Mouse (Mus musculus): ENCODE data around the gene Selenop. TPM values are rescaled to one million over a fixed set of nuclear protein-coding genes. Genes with fewer than 3 reads are reported as not detected.

Gene Selenop
- polyA plus RNA-seq, 1 experiment = 313 TPM

DNA sequence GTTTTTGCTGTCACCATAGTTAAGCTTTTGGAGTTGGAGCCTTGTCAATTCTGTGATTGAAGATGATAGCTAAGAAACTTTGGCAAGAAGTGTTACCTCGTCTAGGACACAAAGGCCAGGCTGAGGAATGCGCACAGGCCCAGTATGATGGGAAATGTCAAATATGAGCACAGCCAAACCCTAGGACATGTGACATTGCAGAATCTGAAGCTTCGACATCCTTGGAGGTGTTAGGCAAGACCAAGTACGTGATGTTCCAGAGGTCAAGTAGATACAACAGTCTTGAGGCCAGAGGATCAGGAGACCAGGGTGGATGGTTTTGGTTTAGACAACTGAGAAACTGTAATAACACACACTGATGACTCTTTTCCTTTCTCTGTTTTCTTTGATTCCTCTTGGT is 8.0 kb upstream of the Selenop start:
- H3K4me1 ChIP-seq (ENCODE audit: control insufficient read depth, insufficient read depth, low read length) = no peaks in the 10 kb centered on the region
- no peak overlapping the region for H3K4me3 ChIP-seq (replicated peaks; ENCODE audit: insufficient read depth, low read depth, low read length)
- TF ChIP-seq CTCF (IDR thresholded peaks at IDR 0.05; ENCODE audit: borderline replicate concordance, insufficient read depth, low read depth, low read length) = no peak
- TF ChIP-seq POLR2A (IDR thresholded peaks at IDR 0.05; ENCODE audit: borderline replicate concordance, insufficient read depth, low read length) = no peak
- H3K27me3 ChIP-seq (ENCODE audit: control insufficient read depth, insufficient read depth, low read length) = no peaks in the 10 kb centered on the region
- H3K27ac ChIP-seq (ENCODE audit: insufficient read depth, low read length) = no peak overlapping the region
- DNase-seq = no peak
- WGBS = 81% methylated on average over 4 of the region's 4 CpGs

DNA sequence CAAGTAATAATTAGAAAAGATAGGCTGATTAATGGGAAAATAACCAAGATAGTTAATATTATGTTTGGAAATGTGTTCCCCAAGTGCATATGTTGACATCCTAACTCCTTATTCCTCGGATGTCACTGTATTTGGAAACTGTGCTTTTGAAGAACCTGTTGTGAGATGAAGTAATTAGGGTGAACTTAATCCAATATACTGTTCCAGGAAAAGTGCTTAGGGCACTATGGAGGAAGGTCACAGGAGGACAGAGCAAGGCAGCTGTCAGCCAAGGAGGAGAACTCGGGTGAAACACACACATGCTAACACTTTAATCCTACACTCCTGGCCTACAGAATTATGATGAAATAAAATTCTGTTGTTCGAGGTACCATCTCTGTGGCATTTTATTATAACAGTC is 5.5 kb upstream of the Selenop start:
- H3K4me3 ChIP-seq (replicated peaks; ENCODE audit: insufficient read depth, low read depth, low read length) = no peak overlapping the region
- TF ChIP-seq CTCF (IDR thresholded peaks at IDR 0.05; ENCODE audit: borderline replicate concordance, insufficient read depth, low read depth, low read length) (no peak), POLR2A (IDR thresholded peaks at IDR 0.05; ENCODE audit: borderline replicate concordance, insufficient read depth, low read length) (no peak)
- 57% methylated on average over 3 of the region's 3 CpGs for WGBS
- no peaks in the 10 kb centered on the region for H3K27me3 ChIP-seq (ENCODE audit: control insufficient read depth, insufficient read depth, low read length)
- no peak for DNase-seq
- H3K27ac ChIP-seq (ENCODE audit: insufficient read depth, low read length) = no peak overlapping the region
- no peaks in the 10 kb centered on the region for H3K4me1 ChIP-seq (ENCODE audit: control insufficient read depth, insufficient read depth, low read length)

DNA sequence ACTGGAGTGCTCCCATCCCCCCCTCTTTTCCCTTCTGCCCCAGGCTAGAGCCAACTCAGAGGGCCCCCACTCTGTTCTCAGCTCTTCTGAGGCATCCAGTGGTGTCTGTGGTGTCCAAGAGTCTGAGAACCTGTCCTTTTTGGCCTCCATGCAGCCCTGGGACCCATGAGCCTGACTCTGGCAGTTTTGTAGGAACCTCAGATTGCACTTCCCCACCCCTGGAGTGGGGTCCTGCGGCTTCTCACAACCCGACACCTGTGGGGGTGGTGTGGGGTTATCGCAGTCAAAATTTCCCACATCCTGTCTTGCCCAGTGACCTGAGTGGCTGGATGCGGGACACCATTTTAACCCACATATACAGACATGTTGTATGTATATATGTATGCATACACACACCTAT is 4.1 kb upstream of the Selenop start:
- no peaks in the 10 kb centered on the region for H3K27me3 ChIP-seq (ENCODE audit: control insufficient read depth, insufficient read depth, low read length)
- 97% methylated on average over 4 of the region's 4 CpGs for WGBS
- H3K4me1 ChIP-seq (ENCODE audit: control insufficient read depth, insufficient read depth, low read length) = no peaks in the 10 kb centered on the region
- no peak overlapping the region for H3K27ac ChIP-seq (ENCODE audit: insufficient read depth, low read length)
- DNase-seq = no peak
- TF ChIP-seq POLR2A (IDR thresholded peaks at IDR 0.05; ENCODE audit: borderline replicate concordance, insufficient read depth, low read length) (no peak), CTCF (IDR thresholded peaks at IDR 0.05; ENCODE audit: borderline replicate concordance, insufficient read depth, low read depth, low read length) (no peak)
- no peak overlapping the region for H3K4me3 ChIP-seq (replicated peaks; ENCODE audit: insufficient read depth, low read depth, low read length)

- Histone ChIP-seq H3K27ac (ENCODE audit: insufficient read depth, low read length) (no peak overlapping the region), H3K27me3 (ENCODE audit: control insufficient read depth, insufficient read depth, low read length) (no peaks in the 10 kb centered on the region), H3K4me1 (ENCODE audit: control insufficient read depth, insufficient read depth, low read length) (no peaks in the 10 kb centered on the region), H3K4me3 (replicated peaks; ENCODE audit: insufficient read depth, low read depth, low read length) (no peak overlapping the region)
- no peak for DNase-seq
- WGBS = 93% methylated on average over 1 of the region's 1 CpGs
- TF ChIP-seq POLR2A (IDR thresholded peaks at IDR 0.05; ENCODE audit: borderline replicate concordance, insufficient read depth, low read length) (no peak), CTCF (IDR thresholded peaks at IDR 0.05; ENCODE audit: borderline replicate concordance, insufficient read depth, low read depth, low read length) (no peak)
Observed at GRCm38 (mm10) chr15:3264828-3265227, 3.5 kb upstream of the Selenop start.

DNA sequence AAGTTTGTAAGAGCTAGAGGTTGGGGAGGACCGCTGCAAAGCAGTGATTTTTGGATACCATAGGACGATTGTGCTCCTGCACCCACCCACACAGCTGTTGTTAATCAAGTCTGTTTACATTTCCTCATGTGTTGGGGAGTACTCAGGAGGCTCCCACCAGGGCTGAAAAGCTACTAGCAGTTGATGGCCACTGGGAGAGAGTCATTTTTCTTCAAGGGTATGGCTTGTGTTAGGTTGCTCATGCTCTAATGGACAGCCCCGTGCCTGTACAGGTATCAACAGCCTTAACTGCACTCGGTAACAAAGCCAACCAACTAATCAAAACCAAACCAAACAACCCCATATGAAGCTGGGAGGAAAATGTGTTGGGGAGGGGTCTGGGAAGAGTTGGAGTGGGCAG is 1.1 kb downstream of the Selenop start:
- H3K4me1 ChIP-seq (ENCODE audit: control insufficient read depth, insufficient read depth, low read length) = no peaks in the 10 kb centered on the region
- no peak for TF ChIP-seq CTCF (IDR thresholded peaks at IDR 0.05; ENCODE audit: borderline replicate concordance, insufficient read depth, low read depth, low read length)
- no peak overlapping the region for H3K27ac ChIP-seq (ENCODE audit: insufficient read depth, low read length)
- WGBS = 89% methylated on average over 4 of the region's 4 CpGs
- H3K4me3 ChIP-seq (replicated peaks; ENCODE audit: insufficient read depth, low read depth, low read length) = no peak overlapping the region
- H3K27me3 ChIP-seq (ENCODE audit: control insufficient read depth, insufficient read depth, low read length) = no peaks in the 10 kb centered on the region
- no peak for DNase-seq

DNA sequence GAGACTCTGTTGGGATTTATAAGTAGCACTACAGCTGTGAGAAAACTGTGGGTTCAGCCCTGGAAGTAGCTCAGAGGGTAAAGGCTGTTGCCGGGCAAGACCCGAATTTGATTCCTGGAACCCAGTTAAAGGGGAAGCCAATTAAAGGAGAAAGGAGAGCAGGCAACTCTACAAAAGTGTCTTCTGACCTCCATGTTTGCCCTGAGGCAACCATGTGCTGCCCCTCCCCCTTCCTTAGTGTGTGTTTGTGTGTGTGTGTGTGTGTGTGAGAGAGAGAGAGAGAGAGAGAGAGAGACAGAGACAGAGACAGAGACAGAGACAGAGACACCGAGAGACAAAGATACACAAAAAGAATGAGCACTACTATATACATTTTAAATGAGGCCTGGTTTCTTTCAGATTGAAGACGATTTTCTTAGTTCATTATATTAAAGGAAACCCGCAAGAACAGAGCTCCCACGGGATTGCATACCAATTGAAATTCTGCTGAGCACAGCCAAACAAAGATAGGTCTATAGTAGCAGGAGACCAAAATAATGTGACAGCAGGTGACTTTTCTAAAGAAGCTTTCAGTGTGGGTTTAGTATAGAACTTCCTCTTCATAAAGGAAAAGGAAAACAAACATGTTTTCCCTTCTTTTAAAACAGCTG is 1.8 kb downstream of the Selenop start:
- no peak for DNase-seq
- Histone ChIP-seq H3K4me3 (replicated peaks; ENCODE audit: insufficient read depth, low read depth, low read length) (no peak overlapping the region), H3K4me1 (ENCODE audit: control insufficient read depth, insufficient read depth, low read length) (no peaks in the 10 kb centered on the region), H3K27ac (ENCODE audit: insufficient read depth, low read length) (no peak overlapping the region), H3K27me3 (ENCODE audit: control insufficient read depth, insufficient read depth, low read length) (no peaks in the 10 kb centered on the region)
- TF ChIP-seq CTCF (IDR thresholded peaks at IDR 0.05; ENCODE audit: borderline replicate concordance, insufficient read depth, low read depth, low read length) = no peak
- no peak for TF ChIP-seq POLR2A (IDR thresholded peaks at IDR 0.05; ENCODE audit: borderline replicate concordance, insufficient read depth, low read length)
- 17% methylated on average over 6 of the region's 6 CpGs for WGBS

DNA sequence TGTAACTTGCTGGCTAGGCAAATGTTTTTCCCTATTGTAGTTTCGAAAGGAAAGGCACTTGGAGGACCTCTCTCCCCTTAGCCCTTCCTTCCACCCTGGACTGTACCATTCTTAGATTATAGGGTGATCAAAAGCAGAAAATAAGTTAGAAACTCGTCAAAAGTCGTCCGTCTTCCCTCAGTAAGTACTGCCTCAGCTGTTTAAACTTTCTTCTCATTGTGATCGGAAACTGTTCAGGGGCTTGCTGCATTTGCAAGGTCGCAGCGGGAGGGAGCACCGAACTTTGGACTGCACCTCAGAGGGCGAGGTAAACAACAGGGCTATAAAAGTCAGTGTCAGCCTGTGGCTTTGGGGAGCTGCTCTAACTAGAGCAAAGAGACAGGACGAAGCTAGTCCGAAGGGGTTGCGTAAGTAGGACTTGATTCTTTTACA is 2.3 kb downstream of the Selenop start:
- TF ChIP-seq POLR2A (IDR thresholded peaks at IDR 0.05; ENCODE audit: borderline replicate concordance, insufficient read depth, low read length) = peak; percentile 52; the same call in 1 of the 2 replicates
- no peak for TF ChIP-seq CTCF (IDR thresholded peaks at IDR 0.05; ENCODE audit: borderline replicate concordance, insufficient read depth, low read depth, low read length)
- peak; percentile 25 to 29 for DNase-seq
- 5% methylated on average over 12 of the region's 12 CpGs for WGBS
- Histone ChIP-seq H3K4me1 (ENCODE audit: control insufficient read depth, insufficient read depth, low read length) (no peaks in the 10 kb centered on the region), H3K27me3 (ENCODE audit: control insufficient read depth, insufficient read depth, low read length) (no peaks in the 10 kb centered on the region), H3K27ac (ENCODE audit: insufficient read depth, low read length) (peak overlapping the region; percentile 76; the same call in 1 of the 2 replicates), H3K4me3 (replicated peaks; ENCODE audit: insufficient read depth, low read depth, low read length) (peak overlapping the region; percentile 32)

DNA sequence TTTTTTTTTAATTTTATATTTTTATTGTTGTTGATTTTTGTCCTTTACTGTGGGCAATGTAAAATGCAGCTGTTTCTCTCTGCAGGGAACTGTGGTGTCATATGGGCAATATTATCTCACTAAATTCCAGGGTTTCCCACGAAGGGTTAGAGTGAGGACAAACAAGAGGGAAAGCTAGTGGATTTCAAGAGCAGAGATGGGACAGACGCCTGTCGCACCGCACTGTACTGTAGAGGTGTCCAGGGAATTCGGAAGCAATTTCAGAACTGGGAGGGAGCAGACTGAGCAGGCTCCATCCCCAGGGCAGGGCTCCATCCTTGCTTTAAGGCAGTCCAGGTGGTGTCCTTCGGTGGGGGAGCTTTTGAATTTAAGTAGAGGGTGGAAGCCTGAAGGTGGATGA is 2.9 kb downstream of the Selenop start:
- 16% methylated on average over 6 of the region's 6 CpGs for WGBS

More for the DNA sequence above, 2.9 kb downstream of the Selenop start:
- Histone ChIP-seq H3K4me1 (ENCODE audit: control insufficient read depth, insufficient read depth, low read length) (no peaks in the 10 kb centered on the region), H3K27ac (ENCODE audit: insufficient read depth, low read length) (peak overlapping the region; percentile 59; the same call in 1 of the 2 replicates), H3K4me3 (replicated peaks; ENCODE audit: insufficient read depth, low read depth, low read length) (peak overlapping the region; percentile 44), H3K27me3 (ENCODE audit: control insufficient read depth, insufficient read depth, low read length) (no peaks in the 10 kb centered on the region)
- TF ChIP-seq POLR2A (IDR thresholded peaks at IDR 0.05; ENCODE audit: borderline replicate concordance, insufficient read depth, low read length) = no peak
- no peak for TF ChIP-seq CTCF (IDR thresholded peaks at IDR 0.05; ENCODE audit: borderline replicate concordance, insufficient read depth, low read depth, low read length)
- DNase-seq = no peak
